Mouse (Mus musculus) cerebellum, adult 2 months (tissue): Measurements from ENCODE around the gene Ntrk2.

ENCODE experiments used
- CTCF ChIP-seq: fragments of 200-500 bp; IDR thresholded peaks from 2 replicates; pipeline ENCODE4 v1.5.1; 2011; ENCODE audit warnings: low read depth, mild to moderate bottlenecking, control low read depth, low read length, moderate library complexity, borderline replicate concordance; ENCODE audit not compliant: insufficient read depth
- POLR2A ChIP-seq: fragments of 200-500 bp; IDR thresholded peaks from 2 replicates; pipeline ENCODE4 v1.6.1; 2011; ENCODE audit warnings: low read length, control low read depth, borderline replicate concordance; ENCODE audit not compliant: insufficient read depth

- TF ChIP-seq CTCF: no peak
- no peak for TF ChIP-seq POLR2A
Observed at GRCm38 (mm10) chr13:59144321-59144856, 338.0 kb downstream of the Ntrk2 start.
